Mouse (Mus musculus): ENCODE measurements around the gene Hes7. TPM values are rescaled to one million over a fixed set of nuclear protein-coding genes. Genes with fewer than 3 reads are reported as not detected.

The Hes7 gene
- total and polyA plus RNA-seq, 3 experiments: 0.04 TPM; not detected in 2

GRCm38 (mm10) chr11:69098762-69099091 is 21.5 kb upstream of the Hes7 start (continued):
- peak; percentile 80 for TF ChIP-seq POLR2A (IDR thresholded peaks at IDR 0.05; ENCODE audit: low read depth, low read length)
- no peak for TF ChIP-seq ZNF384 (IDR thresholded peaks at IDR 0.05; ENCODE audit: low read depth, low read length)
- no peak for TF ChIP-seq E2F4 (IDR thresholded peaks at IDR 0.05; ENCODE audit: insufficient replicate concordance, low read depth, low read length)
- TF ChIP-seq CHD1 (IDR thresholded peaks at IDR 0.05; ENCODE audit: low read depth, low read length): no peak
- TF ChIP-seq POLR2AphosphoS2 (IDR thresholded peaks at IDR 0.05; ENCODE audit: low read depth, low read length): no peak
- no peak for TF ChIP-seq KAT2A (IDR thresholded peaks at IDR 0.05; ENCODE audit: insufficient replicate concordance, low read length)
- 0 out of 2 replicates have a peak, but pooled peaks have one; percentile 21 for TF ChIP-seq JUN (IDR thresholded peaks at IDR 0.05; ENCODE audit: insufficient read depth, low read depth, low read length)
- TF ChIP-seq NRF1 (IDR thresholded peaks at IDR 0.05; ENCODE audit: low read depth, low read length): no peak
- no peak for TF ChIP-seq ZC3H11A (IDR thresholded peaks at IDR 0.05; ENCODE audit: low read depth, low read length)

- H3K4me2 ChIP-seq (ENCODE audit: insufficient read depth, low read depth, poor library complexity, severe bottlenecking): peak overlapping the region; percentile 93
- peaks cover 6% of the 10 kb centered on the region for H3K27me3 ChIP-seq (replicated peaks)
- in situ Hi-C loops (cut with MboI; ENCODE audit: low pct_ligation_motif_present, low pct_unique_long_range_greater_than_20kb, low sequenced_read_pairs) (loop anchor here (25.0 kb wide), 1 partner anchor 913 kb away; the partner anchor contains the start of genes Acadvl, Dlg4 and Dvl2), dilution Hi-C loops (cut with MboI; ENCODE audit: extremely low pct_ligation_motif_present, extremely low pct_unique_long_range_greater_than_20kb, low sequenced_read_pairs) (no loop called here)
- peaks cover 20 to 58% of the 10 kb centered on the region in 2 experiments for H3K4me1 ChIP-seq (ENCODE audit: control insufficient read depth in 1 of 2, insufficient read depth in 2 of 2)
- H3K9me3 ChIP-seq (replicated peaks; ENCODE audit: low read length): no peaks in the 10 kb centered on the region
- TF ChIP-seq BHLHE40 (IDR thresholded peaks at IDR 0.05; ENCODE audit: low read depth, low read length): peak; percentile 37; the same call in 1 of the 2 replicates
- no peak for TF ChIP-seq CTCF (conservative IDR thresholded peaks at IDR 0.05 in 1 of 2, IDR thresholded peaks at IDR 0.05 in 1 of 2; ENCODE audit: low read depth in 2 of 2, low read length in 2 of 2)
- peaks cover 36 to 39% of the 10 kb centered on the region in 2 experiments for H3K36me3 ChIP-seq (replicated peaks in 1 of 2; ENCODE audit: control insufficient read depth in 1 of 2, insufficient read depth in 1 of 2, low read length in 1 of 2)
- peak overlapping the region; percentile 67 to 94 (median 75) for H3K4me3 ChIP-seq (replicated peaks in 1 of 3; ENCODE audit: low read depth in 2 of 3, low read length in 2 of 3, poor library complexity in 1 of 3)
- H3K79me2 ChIP-seq (replicated peaks; ENCODE audit: control insufficient read depth, extremely low read depth, insufficient read depth, poor library complexity, severe bottlenecking): peaks cover 22% of the 10 kb centered on the region
- H3K27ac ChIP-seq (ENCODE audit: insufficient read depth, low read depth): peak overlapping the region; percentile 75
- DNase-seq (ENCODE audit: extremely low read depth): peak; percentile 51
- H3K9ac ChIP-seq (ENCODE audit: insufficient read depth, low read depth): peak overlapping the region; percentile 76
Observed at GRCm38 (mm10) chr11:69099177-69099914, 20.9 kb upstream of the Hes7 start.

- no peaks in the 10 kb centered on the region for H3K9me3 ChIP-seq (replicated peaks; ENCODE audit: low read length)
- peak overlapping the region; percentile 80 for H3K27ac ChIP-seq (ENCODE audit: insufficient read depth, low read depth)
- peak overlapping the region; percentile 67 to 94 (median 75) for H3K4me3 ChIP-seq (replicated peaks in 1 of 3; ENCODE audit: low read depth in 2 of 3, low read length in 2 of 3, poor library complexity in 1 of 3)
- peaks cover 20 to 56% of the 10 kb centered on the region in 2 experiments for H3K4me1 ChIP-seq (ENCODE audit: control insufficient read depth in 1 of 2, insufficient read depth in 2 of 2)
- H3K27me3 ChIP-seq (replicated peaks): peaks cover 6% of the 10 kb centered on the region
- H3K79me2 ChIP-seq (replicated peaks; ENCODE audit: control insufficient read depth, extremely low read depth, insufficient read depth, poor library complexity, severe bottlenecking): peaks cover 22% of the 10 kb centered on the region
- peak overlapping the region; percentile 93 for H3K4me2 ChIP-seq (ENCODE audit: insufficient read depth, low read depth, poor library complexity, severe bottlenecking)
- DNase-seq (ENCODE audit: extremely low read depth): peak; percentile 98
- peak overlapping the region; percentile 76 for H3K9ac ChIP-seq (ENCODE audit: insufficient read depth, low read depth)
- in situ Hi-C loops (cut with MboI; ENCODE audit: low pct_ligation_motif_present, low pct_unique_long_range_greater_than_20kb, low sequenced_read_pairs): loop anchor here (25.0 kb wide), 1 partner anchor 912 kb away; the partner anchor contains the start of genes Acadvl, Dlg4 and Dvl2
- peaks cover 42 to 44% of the 10 kb centered on the region in 2 experiments for H3K36me3 ChIP-seq (replicated peaks in 1 of 2; ENCODE audit: control insufficient read depth in 1 of 2, insufficient read depth in 1 of 2, low read length in 1 of 2)
- dilution Hi-C loops (cut with MboI; ENCODE audit: extremely low pct_ligation_motif_present, extremely low pct_unique_long_range_greater_than_20kb, low sequenced_read_pairs): no loop called here
- TF ChIP-seq USF2 (conservative IDR thresholded peaks at IDR 0.05; ENCODE audit: low read depth, low read length) (no peak), EP300 (IDR thresholded peaks at IDR 0.05; ENCODE audit: low read length) (peak; percentile 60; the same call in 1 of the 2 replicates), POLR2A (IDR thresholded peaks at IDR 0.05; ENCODE audit: low read depth, low read length) (peak; percentile 87), GABPA (IDR thresholded peaks at IDR 0.05; ENCODE audit: insufficient replicate concordance, low read depth, low read length) (no peak), MEF2A (IDR thresholded peaks at IDR 0.05; ENCODE audit: borderline replicate concordance, low read depth, low read length) (peak; percentile 99), KAT2A (IDR thresholded peaks at IDR 0.05; ENCODE audit: insufficient replicate concordance, low read length) (0 out of 2 replicates have a peak, but pooled peaks have one; percentile 37), IRF4 (IDR thresholded peaks at IDR 0.05; ENCODE audit: low read depth, low read length) (peak; percentile 64), HCFC1 (IDR thresholded peaks at IDR 0.05; ENCODE audit: low read depth, low read length) (peak; percentile 68), CHD1 (IDR thresholded peaks at IDR 0.05; ENCODE audit: low read depth, low read length) (peak; percentile 87; the same call in 1 of the 2 replicates), MAZ (IDR thresholded peaks at IDR 0.05; ENCODE audit: low read depth, low read length) (peak; percentile 62; the same call in 1 of the 2 replicates), ELF1 (IDR thresholded peaks at IDR 0.05; ENCODE audit: low read depth, low read length) (peak; percentile 95), ZNF384 (IDR thresholded peaks at IDR 0.05; ENCODE audit: low read depth, low read length) (no peak), ETS1 (conservative IDR thresholded peaks at IDR 0.05; ENCODE audit: low read depth, low read length) (peak; percentile 89), TCF12 (IDR thresholded peaks at IDR 0.05; ENCODE audit: low read depth, low read length) (peak; percentile 75), SMC3 (IDR thresholded peaks at IDR 0.05; ENCODE audit: low read depth, low read length) (no peak), CTCF (conservative IDR thresholded peaks at IDR 0.05 in 1 of 2, IDR thresholded peaks at IDR 0.05 in 1 of 2; ENCODE audit: low read depth in 2 of 2, low read length in 2 of 2) (no peak), MAX (IDR thresholded peaks at IDR 0.05; ENCODE audit: low read length) (peak; percentile 76), SIN3A (IDR thresholded peaks at IDR 0.05; ENCODE audit: low read length) (peak; percentile 95), CHD2 (IDR thresholded peaks at IDR 0.05; ENCODE audit: low read length) (no peak; the same call in 1 of the 2 replicates), MXI1 (IDR thresholded peaks at IDR 0.05; ENCODE audit: low read depth, low read length) (peak; percentile 99), NELFE (IDR thresholded peaks at IDR 0.05; ENCODE audit: low read depth, low read length) (peak; percentile 84), ZC3H11A (IDR thresholded peaks at IDR 0.05; ENCODE audit: low read depth, low read length) (no peak), E2F4 (IDR thresholded peaks at IDR 0.05; ENCODE audit: insufficient replicate concordance, low read depth, low read length) (no peak)
Observed at GRCm38 (mm10) chr11:69099915-69100345, 20.3 kb upstream of the Hes7 start.
